Mouse (Mus musculus): ENCODE results near the gene B3glct.

Gene B3glct

DNA sequence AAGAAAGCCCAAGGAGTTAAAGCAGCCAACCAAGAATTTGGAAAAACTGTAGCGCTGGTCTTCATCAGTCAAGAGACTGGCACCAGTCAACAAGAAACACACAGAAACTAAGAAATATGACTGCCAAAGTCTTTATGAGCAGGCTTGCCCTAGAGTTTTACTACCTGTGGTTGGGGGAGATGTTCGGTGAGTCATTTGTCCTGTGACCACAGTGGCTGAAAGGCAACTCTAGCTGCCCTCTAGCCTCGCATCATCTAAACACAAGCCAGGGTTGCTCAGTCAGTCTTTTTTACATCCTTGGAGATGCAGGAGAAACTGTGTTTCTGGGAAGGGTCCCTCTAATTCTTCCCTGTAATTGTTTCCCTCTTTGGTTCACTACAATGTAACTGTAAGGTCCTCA is 834 bp upstream of the B3glct start:
- DNase-seq (ENCODE audit: low spot score): no peak

DNA sequence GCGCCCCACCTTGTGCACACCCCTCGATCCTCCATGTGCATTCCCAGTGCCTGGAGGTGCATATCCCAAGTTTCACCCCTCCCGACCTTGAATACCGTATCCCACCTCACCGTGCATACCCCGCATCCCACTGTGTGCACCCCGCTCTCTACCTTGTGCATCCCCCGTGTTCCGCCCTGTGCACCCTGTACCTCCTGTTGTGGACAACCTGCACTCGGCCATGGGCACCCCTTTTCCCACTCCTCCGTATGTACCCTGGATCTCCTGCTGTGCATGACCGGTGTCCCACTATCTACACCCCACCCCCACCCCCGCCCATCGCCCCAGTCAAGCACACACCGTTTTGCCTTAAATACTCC is 939 bp downstream of the B3glct start:
- no peak for DNase-seq (ENCODE audit: low spot score)

DNA sequence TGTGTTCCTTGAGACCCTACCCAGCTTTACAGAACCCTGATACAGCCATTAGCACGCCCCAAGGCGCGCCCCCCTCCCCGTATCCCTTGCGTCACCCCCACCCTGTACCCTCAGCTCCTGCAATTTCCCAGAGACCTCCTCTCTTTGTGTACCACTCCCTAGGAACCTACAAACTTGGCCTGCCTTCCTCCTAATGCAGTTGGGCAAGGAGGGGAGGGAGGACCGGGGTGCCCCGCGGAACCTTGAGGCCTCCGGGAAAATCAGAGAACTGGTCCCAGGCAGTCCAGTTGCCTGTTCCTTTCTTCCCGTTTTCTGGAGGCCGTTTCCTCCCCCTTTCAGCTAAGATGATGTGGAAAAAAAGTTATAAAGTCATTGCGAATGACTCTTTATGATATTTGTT is 1.3 kb downstream of the B3glct start:
- no peak for DNase-seq (ENCODE audit: low spot score)

DNA sequence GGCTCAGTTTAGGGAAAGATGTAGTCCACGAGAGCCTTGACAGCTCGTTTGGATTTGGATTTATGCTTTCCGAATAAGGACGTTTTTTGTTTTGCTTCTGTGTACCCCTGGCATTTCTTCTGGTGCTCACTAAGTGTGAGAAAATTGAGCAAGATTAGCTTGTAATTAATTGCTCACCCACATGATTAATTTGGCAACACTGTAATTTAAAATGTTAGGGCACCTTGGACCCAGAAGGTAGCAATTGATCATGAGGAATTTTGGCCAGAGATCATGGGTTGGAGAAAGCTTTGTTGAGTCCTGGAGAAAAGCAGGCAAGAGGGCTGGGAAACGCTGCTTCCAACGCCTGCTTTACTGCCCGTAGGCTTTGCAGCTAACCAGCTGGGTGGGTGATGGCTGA is 1.9 kb downstream of the B3glct start:
- no peak for DNase-seq (ENCODE audit: low spot score)

DNA sequence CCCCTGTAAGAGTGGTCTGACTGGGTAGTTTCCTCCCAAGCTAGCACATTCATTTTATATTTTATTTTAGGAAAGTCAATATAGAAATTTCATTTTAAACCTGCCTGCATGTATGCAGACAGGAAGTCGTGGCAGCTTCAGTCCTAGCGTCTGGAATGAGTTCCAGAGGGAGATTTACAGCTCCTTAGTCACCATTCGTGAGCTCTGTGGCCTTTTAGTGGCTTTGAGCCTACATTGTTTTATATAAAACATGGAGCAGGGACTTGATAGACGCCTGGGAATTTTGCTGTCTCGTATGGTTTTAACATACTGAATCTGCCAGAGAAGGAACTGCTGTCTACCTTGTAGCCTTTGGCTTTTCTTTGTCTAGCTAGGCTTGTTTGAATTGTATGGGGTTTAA is 2.9 kb downstream of the B3glct start:
- DNase-seq (ENCODE audit: low spot score): no peak

DNA sequence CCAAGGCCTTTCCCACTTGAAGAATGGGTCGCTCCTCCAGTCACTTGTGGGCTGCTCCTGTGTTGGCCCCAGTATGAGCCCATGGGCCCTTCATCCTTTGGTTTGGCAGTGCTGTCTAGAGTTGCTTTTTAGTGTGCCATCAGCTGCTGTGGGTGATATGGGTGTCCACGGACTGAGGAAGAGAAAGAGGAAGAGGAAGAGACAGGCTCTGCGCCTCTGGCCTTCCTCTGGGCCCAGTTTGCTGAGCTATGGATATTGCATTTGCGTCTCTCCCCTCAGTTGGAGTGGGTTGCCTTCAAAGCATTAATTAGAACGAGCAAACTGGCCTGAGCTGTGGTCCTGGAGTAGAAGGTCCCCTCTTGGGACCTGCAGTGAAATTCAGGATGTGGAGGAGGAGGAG is 11.8 kb downstream of the B3glct start:
- no peak for DNase-seq (ENCODE audit: low spot score)

DNA sequence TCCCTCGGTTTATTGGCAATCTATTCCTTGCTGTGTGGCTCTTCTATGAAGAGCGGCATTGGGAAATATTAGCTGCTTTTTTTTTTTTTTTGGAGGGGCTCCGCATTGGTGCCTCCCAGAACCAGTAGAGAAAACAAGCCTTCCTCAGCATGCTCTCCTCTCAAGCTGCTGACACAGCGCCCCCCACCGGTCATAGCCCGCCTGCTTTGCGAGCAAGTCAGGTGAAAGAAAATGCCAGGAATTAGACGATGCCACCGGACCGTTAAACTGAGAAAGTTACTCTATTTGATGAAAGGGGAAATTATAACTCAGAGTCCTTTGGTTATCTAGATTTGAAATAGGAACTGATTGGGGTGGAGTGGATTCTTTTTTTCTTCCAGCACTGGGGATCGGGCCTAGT is 14.5 kb downstream of the B3glct start:
- DNase-seq (ENCODE audit: low spot score): no peak

DNA sequence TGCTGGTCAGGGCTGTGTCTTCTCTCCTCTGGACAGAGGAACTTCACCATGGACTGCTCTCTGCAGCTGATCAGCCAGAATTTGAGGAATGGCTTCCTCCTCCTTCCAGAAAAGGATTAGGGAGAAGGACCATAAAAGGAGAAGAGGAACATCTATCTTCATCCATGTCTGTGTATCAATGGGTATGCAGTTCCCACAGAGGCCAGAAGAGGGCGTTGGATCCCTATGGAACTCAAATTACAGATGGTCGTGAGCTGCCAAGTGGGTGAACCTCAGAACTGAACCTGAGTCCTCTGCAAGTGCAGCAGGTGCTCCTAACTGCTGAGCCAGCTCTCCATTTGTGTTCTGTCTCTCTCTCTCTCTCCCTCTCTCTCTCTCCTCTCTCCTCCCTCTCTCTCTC is 15.2 kb downstream of the B3glct start:
- DNase-seq (ENCODE audit: low spot score): no peak

DNA sequence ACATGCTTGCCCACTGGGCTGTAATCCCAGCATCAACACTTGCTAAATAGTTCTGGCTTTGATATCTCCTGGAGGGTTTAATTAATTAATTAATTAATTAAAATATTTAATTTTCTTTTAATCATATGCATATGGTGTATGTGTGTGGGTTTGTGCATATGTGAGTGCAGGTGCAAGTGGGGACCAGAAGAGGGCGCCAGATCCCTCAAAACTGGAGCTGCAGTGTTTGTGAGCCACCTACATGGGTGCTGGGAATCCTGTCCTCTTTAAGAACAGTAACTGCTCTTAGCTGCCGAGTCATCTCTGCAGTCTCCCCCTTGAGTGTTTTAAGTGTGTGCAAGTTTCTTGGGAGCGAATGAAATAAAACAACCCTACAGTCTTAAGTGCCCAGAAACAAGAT is 15.9 kb downstream of the B3glct start:
- DNase-seq (ENCODE audit: low spot score): no peak

DNA sequence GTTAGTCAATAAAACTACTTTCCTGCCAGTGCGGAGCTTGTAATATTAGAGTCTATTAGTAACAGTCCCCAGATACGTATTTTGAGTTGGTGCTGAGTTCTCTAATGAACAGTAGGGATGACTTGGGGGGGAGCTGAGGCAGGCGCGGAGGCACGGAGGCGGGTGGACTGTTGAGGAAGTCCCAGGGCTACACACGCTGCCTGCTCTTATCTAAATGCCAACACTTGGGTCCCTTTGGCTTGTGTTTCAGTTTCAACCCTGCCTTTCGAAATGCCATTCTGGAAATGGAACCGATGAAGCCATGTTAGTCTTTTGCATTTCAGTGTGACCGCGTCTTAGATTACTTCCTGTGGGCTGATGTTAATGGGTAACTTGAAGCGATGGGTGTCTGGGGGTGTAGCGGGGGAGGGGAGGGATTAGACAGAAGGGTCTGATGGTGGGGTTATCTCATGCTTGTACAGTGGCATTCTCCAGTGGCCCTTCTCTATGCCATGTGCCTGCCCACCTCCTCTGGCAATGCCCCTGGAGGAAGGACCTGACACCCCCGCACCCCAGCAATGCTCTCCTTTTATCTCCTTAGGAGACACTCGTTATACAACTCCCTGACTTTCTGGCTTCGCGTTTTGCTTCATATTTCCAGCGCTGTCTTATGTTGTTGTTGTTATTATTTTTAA is 17.2 kb downstream of the B3glct start:
- DNase-seq (ENCODE audit: low spot score): no peak

DNA sequence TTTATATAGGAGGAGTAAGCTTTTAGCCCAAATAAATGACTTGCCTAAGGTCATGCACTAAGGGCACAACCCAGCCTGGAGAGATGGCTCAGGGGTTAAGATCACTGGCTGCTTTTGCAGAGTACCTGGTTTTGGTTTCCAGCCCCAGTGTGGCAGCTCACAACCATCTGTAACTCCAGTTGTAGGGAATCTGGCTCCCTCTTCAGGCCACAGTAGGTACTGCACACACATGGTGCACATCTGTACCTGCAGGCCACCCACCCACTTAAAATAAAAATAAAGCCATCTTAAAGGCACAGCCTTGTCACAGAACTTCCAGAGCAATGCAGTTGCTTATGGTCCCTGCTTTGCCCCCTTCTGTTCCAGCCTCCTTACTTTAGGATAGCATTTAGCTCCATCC is 24.7 kb downstream of the B3glct start:
- DNase-seq (ENCODE audit: low spot score): no peak

DNA sequence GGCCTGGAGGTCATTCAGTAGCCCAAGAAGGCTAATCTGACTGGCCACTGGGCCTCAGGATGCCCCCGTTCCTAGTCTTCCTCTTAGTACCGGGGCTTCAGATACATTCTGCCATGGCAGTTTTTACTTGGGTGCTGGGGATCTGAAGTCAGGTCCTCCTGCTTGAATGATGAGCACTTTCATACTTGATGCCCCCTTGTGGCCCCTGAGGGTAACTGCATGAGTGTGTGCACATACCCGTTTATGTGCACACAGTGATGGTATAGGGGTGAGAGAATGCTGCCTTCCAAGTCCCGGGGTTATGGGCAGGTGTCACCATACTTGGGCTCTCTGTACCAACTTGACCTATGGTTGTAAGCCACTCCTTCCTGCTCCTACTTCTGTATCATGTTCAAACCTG is 33.5 kb downstream of the B3glct start:
- no peak for DNase-seq (ENCODE audit: low spot score)

DNA sequence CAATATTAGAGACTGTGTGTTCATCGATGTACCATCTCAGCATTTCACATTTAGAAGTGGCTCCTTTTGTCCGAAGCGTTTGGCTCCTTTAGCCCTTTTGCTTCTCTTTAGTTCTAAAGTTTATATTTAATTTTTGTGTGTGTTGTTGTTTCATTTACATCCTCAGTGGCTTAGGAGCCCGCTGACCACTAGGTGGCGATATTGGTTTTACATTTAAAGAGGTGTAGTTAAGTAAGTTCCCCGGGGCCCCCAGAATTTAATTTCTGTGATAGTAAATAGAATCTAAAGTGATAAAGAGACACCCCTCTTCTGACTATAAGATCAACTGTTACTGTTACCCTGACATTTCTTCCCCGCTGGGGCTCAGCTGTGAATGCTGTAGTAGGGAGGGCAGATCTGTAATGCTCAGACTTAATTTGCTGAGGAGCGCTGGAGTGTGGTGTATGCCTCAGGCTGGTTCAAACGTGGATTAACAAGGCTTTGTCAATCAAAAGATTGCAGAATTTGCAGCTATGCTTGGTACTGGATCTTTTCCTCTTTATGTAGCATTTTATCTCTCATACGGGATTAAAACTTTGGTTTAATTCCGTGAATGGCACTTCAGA is 35.2 kb downstream of the B3glct start:
- DNase-seq (ENCODE audit: low spot score): peak; percentile 15

DNA sequence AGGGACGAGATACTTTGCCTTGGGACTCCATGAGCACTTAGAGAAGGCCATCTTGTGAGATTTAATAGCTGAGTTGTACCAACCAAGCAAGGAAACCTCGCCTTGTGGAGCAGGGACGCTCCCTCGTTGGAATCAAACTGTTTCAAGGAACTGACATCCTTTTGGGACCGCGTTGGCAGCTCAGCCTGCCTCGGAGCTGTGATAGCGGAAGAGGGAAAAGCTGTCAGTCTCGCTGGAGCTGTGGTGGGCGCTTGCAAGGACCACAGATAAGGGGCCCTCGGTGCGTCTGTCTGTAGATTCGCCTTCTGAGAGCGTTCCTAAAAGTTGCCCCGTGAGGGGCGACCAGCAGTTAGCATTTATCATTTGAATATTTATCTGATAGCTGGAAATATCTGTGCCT is 35.8 kb downstream of the B3glct start:
- DNase-seq (ENCODE audit: low spot score): no peak

DNA sequence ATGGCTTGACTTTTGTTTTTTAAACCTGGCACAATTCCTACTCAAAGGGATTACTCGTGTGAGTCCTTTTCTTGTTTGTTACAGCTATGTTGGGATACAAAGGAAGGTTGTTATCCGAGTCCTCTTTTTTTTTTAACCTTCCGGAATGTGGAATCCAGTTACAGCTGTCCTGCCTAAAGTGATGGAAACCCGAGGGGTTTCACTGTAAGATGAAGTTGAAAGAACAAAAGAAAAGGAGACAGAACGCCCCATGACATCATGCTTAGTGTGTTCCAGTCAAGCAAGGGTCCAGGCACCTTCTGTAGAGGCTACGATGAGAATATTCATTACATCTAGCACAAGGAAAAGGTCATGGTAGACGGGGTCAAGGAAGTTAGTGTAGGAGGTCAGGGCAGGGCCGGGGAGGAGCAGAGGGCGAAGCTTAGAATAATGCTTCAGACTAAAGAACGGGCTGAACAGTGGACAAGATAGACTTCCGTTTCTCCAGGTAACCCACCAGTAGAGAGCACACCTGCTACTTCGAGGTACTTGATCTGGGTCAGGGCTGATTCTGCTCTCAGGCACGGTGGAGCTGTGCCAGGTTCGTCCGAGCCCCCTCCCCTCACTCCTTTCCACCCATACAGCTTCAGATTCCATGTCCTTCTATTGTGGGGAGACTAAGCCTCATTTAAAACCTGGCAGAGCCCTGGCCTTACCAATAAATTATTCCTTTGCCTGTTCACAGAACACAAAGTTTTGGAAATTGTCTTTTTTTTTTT is 37.7 kb downstream of the B3glct start:
- no peak for DNase-seq (ENCODE audit: low spot score)

DNA sequence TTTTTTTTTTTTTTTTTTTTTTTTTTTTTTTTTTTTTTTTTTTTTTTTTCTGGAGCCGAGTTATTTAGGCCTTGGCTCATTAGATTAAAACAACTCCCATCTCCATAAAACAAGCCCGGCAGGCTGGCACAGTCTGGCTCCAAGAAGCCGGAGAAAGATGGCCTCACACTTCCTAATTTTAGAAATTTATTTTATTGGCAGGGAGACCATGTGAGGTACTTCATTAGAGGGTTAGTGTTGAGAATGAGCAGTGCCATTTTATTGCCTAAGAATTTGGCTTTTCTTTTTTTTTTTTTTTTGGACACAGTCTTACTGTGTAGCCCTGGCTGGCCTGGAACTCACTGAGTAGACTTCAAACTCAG is 38.3 kb downstream of the B3glct start:
- no peak for DNase-seq (ENCODE audit: low spot score)

DNA sequence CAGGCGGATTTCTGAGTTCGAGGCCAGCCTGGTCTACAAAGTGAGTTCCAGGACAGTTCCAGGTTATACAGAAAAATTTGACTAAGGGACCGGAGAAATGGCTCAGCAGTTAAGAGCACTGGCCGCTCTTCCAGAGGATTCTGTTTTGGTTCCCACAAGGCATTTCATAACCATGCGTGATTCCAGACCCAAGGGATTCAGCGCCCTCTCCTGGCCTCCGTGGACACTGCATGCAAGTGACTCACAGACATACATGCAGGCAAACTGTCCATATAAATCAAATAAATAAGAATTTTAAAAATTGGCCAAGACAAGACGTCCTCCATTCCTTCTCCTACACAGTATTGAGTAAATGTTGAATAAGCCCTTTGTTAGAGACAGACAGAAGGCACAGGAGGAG is 53.7 kb downstream of the B3glct start:
- DNase-seq (ENCODE audit: low spot score): no peak

DNA sequence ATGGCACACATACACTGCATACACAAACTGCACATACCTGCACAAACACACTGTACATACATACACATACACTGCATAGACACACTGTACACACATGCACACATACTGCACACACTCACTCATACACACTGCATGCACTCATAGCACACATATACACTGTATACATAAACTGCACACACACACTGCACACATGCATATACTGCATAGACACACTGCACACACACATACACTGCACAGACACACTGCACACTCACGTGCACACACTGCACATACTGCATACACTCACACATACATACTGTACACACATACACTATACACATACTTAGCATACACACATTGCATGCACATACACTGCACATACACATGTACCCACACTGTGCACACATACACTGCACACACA is 59.2 kb downstream of the B3glct start:
- no peak for DNase-seq (ENCODE audit: low spot score)

DNA sequence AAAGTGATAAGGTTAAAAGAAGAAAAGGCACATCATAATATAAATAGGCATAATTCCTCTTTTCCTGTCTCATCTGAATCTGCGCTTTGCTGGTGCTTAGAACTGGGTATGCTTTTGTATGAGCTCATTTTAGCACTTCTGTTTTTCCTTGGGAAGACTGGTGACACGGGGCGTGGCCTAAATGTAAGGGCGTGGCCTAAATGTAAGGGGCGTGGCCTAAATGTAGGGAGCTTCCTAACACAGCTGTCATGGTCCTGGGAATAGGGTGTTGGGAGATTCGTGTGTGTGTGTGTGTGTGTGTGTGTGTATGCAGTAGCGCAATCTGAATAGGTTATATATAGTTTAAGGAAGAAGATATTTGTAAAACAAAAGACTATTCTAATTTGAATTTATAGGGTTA is 62.1 kb downstream of the B3glct start:
- no peak for DNase-seq (ENCODE audit: low spot score)

DNA sequence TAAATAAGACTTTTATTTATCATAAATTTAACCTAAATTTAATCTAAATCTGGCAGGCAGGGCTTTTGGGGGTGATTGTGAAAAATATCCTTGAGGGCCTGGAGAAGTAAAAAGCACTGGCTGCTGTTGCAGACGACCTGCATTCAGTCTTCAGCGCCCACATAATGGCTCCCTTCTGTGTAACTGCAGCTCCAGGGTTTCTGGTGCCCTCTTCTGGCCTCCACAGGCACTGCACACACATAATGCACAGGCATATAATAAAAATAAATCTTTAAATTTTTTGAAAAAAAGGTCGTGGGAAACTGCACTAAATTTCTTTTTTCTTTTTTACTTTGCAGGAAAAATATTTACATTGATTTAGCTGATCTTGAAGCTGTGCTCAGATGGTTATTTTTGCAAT is 62.7 kb downstream of the B3glct start:
- no peak for DNase-seq (ENCODE audit: low spot score)

DNA sequence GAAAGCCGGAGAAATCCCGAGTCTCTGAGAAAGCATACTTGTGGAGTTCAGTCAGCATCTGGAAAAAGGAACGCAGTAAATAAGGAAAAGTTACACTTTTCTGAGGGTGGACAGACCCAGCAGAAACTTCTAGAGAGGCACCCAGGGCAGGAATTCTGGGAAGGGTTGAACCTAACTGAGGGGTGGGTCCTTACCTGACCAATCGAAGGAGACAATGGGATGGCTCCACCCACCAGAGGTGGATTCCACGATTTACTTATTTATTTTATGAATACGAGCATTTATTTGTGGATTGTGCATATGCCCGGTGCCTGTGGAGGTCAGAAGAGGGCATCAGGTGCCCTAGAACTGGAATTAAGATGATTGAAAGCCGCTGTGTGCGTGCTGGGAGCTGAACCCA is 64.3 kb downstream of the B3glct start:
- no peak for DNase-seq (ENCODE audit: low spot score)

DNA sequence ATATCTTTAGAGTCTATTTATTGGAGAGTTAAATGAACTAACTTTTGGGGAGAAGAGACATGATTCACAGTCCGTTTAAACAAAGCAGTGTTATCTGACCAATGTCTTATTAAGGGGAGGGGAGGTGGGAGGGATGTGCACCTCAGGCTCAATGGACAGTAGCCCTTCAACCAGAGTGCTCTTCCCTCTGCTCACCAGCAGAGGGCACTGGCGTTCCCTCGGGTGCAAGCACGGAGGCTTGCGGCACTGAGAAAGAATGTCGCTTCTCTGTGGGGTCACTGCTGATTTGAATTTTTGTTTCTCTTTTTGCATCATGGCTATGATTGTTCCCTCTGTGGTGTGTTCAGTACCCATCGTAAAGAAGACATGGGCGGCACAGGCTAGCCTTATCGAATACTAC is 67.0 kb downstream of the B3glct start:
- DNase-seq (ENCODE audit: low spot score): no peak

DNA sequence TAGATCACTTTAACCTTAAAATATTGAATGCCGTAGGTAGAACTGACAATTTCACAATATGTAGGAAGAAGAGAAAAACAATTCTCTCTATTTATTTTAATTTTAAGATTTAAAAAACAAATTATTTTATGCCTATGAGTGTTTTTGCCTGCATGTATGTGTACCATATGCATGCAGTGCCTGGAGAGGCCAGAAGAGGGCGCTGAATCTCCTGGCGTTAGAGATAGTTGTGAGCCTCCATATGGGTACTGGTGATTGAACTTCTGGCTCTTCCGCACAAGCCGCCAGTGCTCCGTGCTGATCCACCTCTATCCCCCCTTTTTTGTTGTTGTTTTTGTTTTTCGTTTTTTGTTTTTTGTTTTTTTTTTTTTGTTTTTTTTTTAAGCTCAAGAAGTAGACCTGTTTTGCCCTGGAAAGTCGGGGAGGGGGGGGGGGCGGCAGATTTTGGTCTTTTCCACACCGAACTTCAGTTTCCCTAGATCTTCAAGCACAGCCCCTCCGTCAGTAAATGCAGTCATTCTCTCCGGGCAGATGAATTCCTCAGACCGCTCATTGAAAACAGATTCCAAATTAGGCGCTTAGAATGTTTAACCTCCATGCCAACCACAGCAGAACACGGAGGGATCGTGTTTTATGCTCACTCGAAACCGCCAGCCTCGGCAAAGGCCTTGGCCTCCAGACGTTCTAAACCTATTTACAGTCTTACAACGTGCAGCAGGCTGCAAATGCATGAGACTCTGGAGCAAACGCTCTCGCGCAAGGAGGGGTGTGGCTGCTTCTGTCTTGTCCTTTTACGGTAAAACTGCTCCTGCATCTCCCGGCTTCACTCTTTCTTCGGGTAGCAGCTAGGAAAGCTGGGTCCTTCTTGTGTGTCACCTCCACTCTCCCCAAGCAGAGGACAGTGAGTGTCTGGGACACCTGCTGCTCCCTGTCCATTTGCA is 70.9 kb downstream of the B3glct start:
- no peak for DNase-seq (ENCODE audit: low spot score)

All from urinary bladder, postnatal 25 days (tissue).